In the genomic region with DNA sequence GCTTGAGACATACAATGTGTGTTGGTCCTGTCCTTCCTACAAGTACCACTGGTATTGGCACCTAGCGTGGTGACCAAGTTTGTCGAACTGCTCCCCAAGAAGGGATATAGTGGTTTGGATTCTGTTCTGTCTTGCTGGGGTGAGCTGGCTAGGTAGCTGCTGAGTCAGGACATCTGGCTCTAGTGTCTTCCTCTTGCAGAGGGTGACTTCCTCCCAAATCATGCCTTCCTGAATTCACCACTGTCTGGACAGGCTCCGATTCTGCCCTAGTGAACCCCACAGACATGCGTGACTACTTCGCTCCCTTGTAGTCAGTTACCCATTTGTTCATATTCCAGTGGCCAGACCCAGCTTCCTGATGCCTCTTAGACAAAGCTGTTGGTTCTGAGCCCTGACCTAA, we compare ENCODE assay signal across 18 mouse cellular contexts.
"Had no signal": no experiment of that assay in that cellular context is flagged by ENCODE, and none has a peak within 500 bp of the region (broad histone marks: within the 10 kb centered on the region; RNA-seq: fewer than 3 reads in every experiment).

No protein-coding gene starts in this region.

- H3K4me1 ChIP-seq: liver, embryonic 15.5 days; midbrain, embryonic 12.5 days; stomach, embryonic 15.5 days had no signal

- H3K9me3 ChIP-seq: liver, embryonic 15.5 days; midbrain, embryonic 12.5 days; neural tube, embryonic 13.5 days; stomach, embryonic 15.5 days had no signal

- DNase-seq: kidney, adult 2 months; kidney, postnatal 25 days; left cerebral cortex, postnatal 4 days; lung, embryonic 14.5 days; lung, postnatal 10 days; lung, postnatal 4 days; retina, postnatal 1 day; right cerebral cortex, postnatal 4 days; spleen, adult 18-20 months; thymus, adult 2 months; thymus, postnatal 25 days had no signal

- H3K36me3 ChIP-seq: liver, embryonic 15.5 days; midbrain, embryonic 12.5 days; neural tube, embryonic 13.5 days; stomach, embryonic 15.5 days had no signal

- H3K4me3 ChIP-seq: liver, embryonic 15.5 days; megakaryocyte, embryonic 14.5 days; midbrain, embryonic 12.5 days; neural tube, embryonic 13.5 days; stomach, embryonic 15.5 days had no signal

- H3K27ac ChIP-seq: liver, embryonic 15.5 days; midbrain, embryonic 12.5 days; neural tube, embryonic 13.5 days; stomach, embryonic 15.5 days had no signal

- H3K27me3 ChIP-seq: liver, embryonic 15.5 days; midbrain, embryonic 12.5 days; neural tube, embryonic 13.5 days; stomach, embryonic 15.5 days had no signal

- ATAC-seq: intestine, embryonic 16.5 days; midbrain, embryonic 16.5 days had no signal
